Mouse (Mus musculus): ENCODE measurements around the gene Dnajc15. TPM values are rescaled to one million over a fixed set of nuclear protein-coding genes. Genes with fewer than 3 reads are reported as not detected.

Dnajc15 gene
- polyA plus RNA-seq, 1 experiment from 2014 or later, result 96.3 TPM

DNA sequence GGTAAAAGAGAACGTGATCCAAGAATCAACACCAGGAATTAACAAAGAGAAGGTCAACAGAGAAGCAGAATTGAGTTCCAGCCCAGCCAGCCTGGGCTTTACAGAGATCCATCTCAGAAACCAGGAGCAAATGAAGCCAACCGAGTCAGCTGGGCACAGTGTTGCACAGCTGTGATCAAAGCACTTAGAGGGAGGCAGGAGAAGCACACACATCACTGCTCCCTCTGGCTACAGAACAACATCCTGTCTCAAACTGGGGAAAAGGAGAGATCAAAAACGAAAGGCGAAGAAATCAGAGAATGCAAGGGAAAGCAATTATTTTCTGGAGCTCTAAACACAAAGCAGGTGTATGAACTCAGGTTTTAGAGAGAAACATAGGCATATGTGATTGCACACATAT lies 28.7 kb downstream of the Dnajc15 start:
- WGBS, result 73% methylated on average over 4 of the region's 4 CpGs
- ATAC-seq (ENCODE audit: insufficient number of reproducible peaks, insufficient read depth, low FRiP score, low read depth), result no peak
- H3K27ac ChIP-seq (ENCODE audit: low read length), result no peak overlapping the region
- H3K4me1 ChIP-seq (ENCODE audit: control insufficient read depth, insufficient read depth, low read length), result no peaks in the 10 kb centered on the region
- H3K36me3 ChIP-seq (ENCODE audit: control insufficient read depth, insufficient read depth, low read length), result no peaks in the 10 kb centered on the region; the same call in 1 of the 2 replicates
- no peaks in the 10 kb centered on the region for H3K27me3 ChIP-seq (ENCODE audit: control insufficient read depth, insufficient read depth, low read length)
- H3K9me3 ChIP-seq (ENCODE audit: control insufficient read depth, low read depth, low read length), result no peaks in the 10 kb centered on the region
- H3K4me3 ChIP-seq (ENCODE audit: low read depth, low read length), result no peak overlapping the region
- no peak overlapping the region for H3K9ac ChIP-seq (replicated peaks; ENCODE audit: low read depth, low read length)
- no peak overlapping the region for H3K4me2 ChIP-seq (replicated peaks; ENCODE audit: low read depth, low read length)

DNA sequence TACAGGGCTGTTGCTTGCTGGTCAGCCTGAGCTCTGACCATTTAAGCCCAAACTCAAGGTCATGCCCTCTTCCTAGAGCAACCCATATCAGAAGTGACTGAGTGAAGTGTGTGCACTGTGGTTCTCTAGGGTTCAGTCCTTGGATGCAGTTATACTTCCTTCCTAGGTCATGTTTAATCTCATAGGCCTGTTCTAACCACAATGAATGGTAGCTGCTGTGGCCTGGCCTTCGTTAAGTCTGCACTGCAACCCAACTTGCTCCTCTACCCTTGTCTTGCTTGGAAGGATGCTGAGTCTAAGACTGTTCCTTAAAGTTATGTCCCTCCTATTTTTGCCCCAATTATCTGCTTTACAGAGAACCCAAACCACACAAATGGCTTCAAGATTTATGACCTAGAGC lies 29.4 kb downstream of the Dnajc15 start:
- H3K36me3 ChIP-seq (ENCODE audit: control insufficient read depth, insufficient read depth, low read length), result no peaks in the 10 kb centered on the region; the same call in 1 of the 2 replicates
- H3K9me3 ChIP-seq (ENCODE audit: control insufficient read depth, low read depth, low read length), result no peaks in the 10 kb centered on the region
- no peak overlapping the region for H3K27ac ChIP-seq (ENCODE audit: low read length)
- H3K4me3 ChIP-seq (ENCODE audit: low read depth, low read length), result no peak overlapping the region
- ATAC-seq (ENCODE audit: insufficient number of reproducible peaks, insufficient read depth, low FRiP score, low read depth), result no peak
- no peak overlapping the region for H3K4me2 ChIP-seq (replicated peaks; ENCODE audit: low read depth, low read length)
- no peaks in the 10 kb centered on the region for H3K27me3 ChIP-seq (ENCODE audit: control insufficient read depth, insufficient read depth, low read length)
- no peaks in the 10 kb centered on the region for H3K4me1 ChIP-seq (ENCODE audit: control insufficient read depth, insufficient read depth, low read length)
- no peak overlapping the region for H3K9ac ChIP-seq (replicated peaks; ENCODE audit: low read depth, low read length)
- 90% methylated on average over 1 of the region's 1 CpGs for WGBS

DNA sequence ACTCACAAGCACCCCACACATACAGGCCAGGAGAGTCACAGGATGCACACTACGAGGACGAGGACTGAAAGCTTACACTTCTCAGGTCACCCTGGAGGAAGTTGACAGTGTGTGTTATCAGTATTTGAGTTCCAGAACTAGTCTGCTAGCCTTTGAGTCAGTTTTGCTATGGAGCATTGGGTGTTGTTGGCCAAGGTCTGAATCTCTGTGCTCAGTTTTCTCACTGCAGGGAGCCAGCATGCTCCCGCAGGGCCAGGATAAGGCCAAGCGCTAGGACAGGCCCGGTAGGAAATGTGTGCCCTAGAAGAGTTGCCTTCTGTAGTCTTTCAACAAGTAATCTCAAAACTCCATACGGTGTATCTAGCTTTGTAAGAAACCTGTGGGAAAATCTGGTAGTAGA lies 34.4 kb downstream of the Dnajc15 start:
- Histone ChIP-seq H3K4me1 (ENCODE audit: control insufficient read depth, insufficient read depth, low read length) (no peaks in the 10 kb centered on the region), H3K36me3 (ENCODE audit: control insufficient read depth, insufficient read depth, low read length) (no peaks in the 10 kb centered on the region; the same call in 1 of the 2 replicates), H3K4me3 (ENCODE audit: low read depth, low read length) (no peak overlapping the region), H3K9ac (replicated peaks; ENCODE audit: low read depth, low read length) (no peak overlapping the region), H3K9me3 (ENCODE audit: control insufficient read depth, low read depth, low read length) (no peaks in the 10 kb centered on the region), H3K27ac (ENCODE audit: low read length) (no peak overlapping the region), H3K27me3 (ENCODE audit: control insufficient read depth, insufficient read depth, low read length) (no peaks in the 10 kb centered on the region), H3K4me2 (replicated peaks; ENCODE audit: low read depth, low read length) (no peak overlapping the region)
- 79% methylated on average over 6 of the region's 6 CpGs for WGBS
- ATAC-seq (ENCODE audit: insufficient number of reproducible peaks, insufficient read depth, low FRiP score, low read depth), result no peak

GRCm38 (mm10) chr14:77840078-77840477 lies 34.8 kb downstream of the Dnajc15 start:
- H3K9ac ChIP-seq (replicated peaks; ENCODE audit: low read depth, low read length), result no peak overlapping the region
- no peak overlapping the region for H3K27ac ChIP-seq (ENCODE audit: low read length)
- H3K9me3 ChIP-seq (ENCODE audit: control insufficient read depth, low read depth, low read length), result no peaks in the 10 kb centered on the region
- H3K4me2 ChIP-seq (replicated peaks; ENCODE audit: low read depth, low read length), result no peak overlapping the region
- WGBS, result 81% methylated on average over 2 of the region's 2 CpGs
- H3K4me3 ChIP-seq (ENCODE audit: low read depth, low read length), result no peak overlapping the region
- no peaks in the 10 kb centered on the region; the same call in 1 of the 2 replicates for H3K36me3 ChIP-seq (ENCODE audit: control insufficient read depth, insufficient read depth, low read length)
- no peaks in the 10 kb centered on the region for H3K4me1 ChIP-seq (ENCODE audit: control insufficient read depth, insufficient read depth, low read length)
- ATAC-seq (ENCODE audit: insufficient number of reproducible peaks, insufficient read depth, low FRiP score, low read depth), result no peak
- no peaks in the 10 kb centered on the region for H3K27me3 ChIP-seq (ENCODE audit: control insufficient read depth, insufficient read depth, low read length)

- 85% methylated on average over 2 of the region's 2 CpGs for WGBS
- Histone ChIP-seq H3K27ac (ENCODE audit: low read length) (no peak overlapping the region), H3K4me3 (ENCODE audit: low read depth, low read length) (no peak overlapping the region), H3K36me3 (ENCODE audit: control insufficient read depth, insufficient read depth, low read length) (no peaks in the 10 kb centered on the region), H3K27me3 (ENCODE audit: control insufficient read depth, insufficient read depth, low read length) (no peaks in the 10 kb centered on the region), H3K4me1 (ENCODE audit: control insufficient read depth, insufficient read depth, low read length) (no peaks in the 10 kb centered on the region), H3K4me2 (replicated peaks; ENCODE audit: low read depth, low read length) (no peak overlapping the region), H3K9ac (replicated peaks; ENCODE audit: low read depth, low read length) (no peak overlapping the region), H3K9me3 (ENCODE audit: control insufficient read depth, low read depth, low read length) (no peaks in the 10 kb centered on the region)
- ATAC-seq (ENCODE audit: insufficient number of reproducible peaks, insufficient read depth, low FRiP score, low read depth), result no peak
These were observed 38.1 kb downstream of the Dnajc15 start for GRCm38 (mm10) chr14:77836794-77837193.

DNA sequence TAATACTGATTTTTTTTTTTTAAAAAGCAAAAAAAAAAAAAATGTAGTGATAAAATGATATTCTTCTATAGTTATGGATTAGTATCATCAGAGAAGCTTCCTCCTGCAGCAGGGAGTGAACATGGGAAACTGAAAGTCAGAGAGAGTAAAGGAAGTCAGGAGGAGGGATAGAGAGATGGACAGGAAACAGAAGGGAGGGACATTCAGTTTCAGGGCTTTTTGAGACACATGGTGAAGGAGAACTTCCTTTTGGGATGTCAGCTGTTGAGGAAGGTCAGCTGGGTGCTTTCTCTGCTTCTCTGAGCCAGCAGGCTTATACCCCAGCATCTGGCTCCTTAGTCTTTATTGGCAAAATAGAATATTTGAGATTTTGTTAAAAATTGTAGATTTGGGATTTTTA lies 42.6 kb downstream of the Dnajc15 start:
- Histone ChIP-seq H3K27ac (ENCODE audit: low read length) (no peak overlapping the region), H3K4me3 (ENCODE audit: low read depth, low read length) (no peak overlapping the region), H3K27me3 (ENCODE audit: control insufficient read depth, insufficient read depth, low read length) (no peaks in the 10 kb centered on the region), H3K9ac (replicated peaks; ENCODE audit: low read depth, low read length) (no peak overlapping the region), H3K9me3 (ENCODE audit: control insufficient read depth, low read depth, low read length) (no peaks in the 10 kb centered on the region), H3K4me1 (ENCODE audit: control insufficient read depth, insufficient read depth, low read length) (no peaks in the 10 kb centered on the region), H3K36me3 (ENCODE audit: control insufficient read depth, insufficient read depth, low read length) (no peaks in the 10 kb centered on the region), H3K4me2 (replicated peaks; ENCODE audit: low read depth, low read length) (no peak overlapping the region)
- ATAC-seq (ENCODE audit: insufficient number of reproducible peaks, insufficient read depth, low FRiP score, low read depth), result no peak

DNA sequence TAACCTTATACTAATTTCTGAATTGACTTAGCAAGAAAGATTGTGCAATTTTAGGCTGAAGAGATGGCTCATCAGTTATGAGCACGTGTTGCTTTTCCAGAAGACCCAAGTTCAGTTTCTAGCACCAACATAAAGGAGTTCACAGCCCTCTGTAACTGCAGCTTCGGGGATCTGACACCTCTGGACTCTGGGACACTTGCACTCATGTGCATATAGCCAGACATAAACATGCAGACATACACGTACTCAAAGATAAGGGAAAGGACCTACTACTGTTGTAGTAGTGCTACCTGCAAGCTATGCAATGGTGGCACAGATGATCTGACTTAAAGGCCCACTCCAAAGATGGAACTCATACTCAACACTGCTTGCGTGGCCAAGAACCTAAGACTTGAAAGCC lies 43.0 kb downstream of the Dnajc15 start:
- no peak overlapping the region for H3K27ac ChIP-seq (ENCODE audit: low read length)
- no peaks in the 10 kb centered on the region for H3K4me1 ChIP-seq (ENCODE audit: control insufficient read depth, insufficient read depth, low read length)
- no peaks in the 10 kb centered on the region for H3K9me3 ChIP-seq (ENCODE audit: control insufficient read depth, low read depth, low read length)
- H3K9ac ChIP-seq (replicated peaks; ENCODE audit: low read depth, low read length), result no peak overlapping the region
- no peaks in the 10 kb centered on the region for H3K27me3 ChIP-seq (ENCODE audit: control insufficient read depth, insufficient read depth, low read length)
- H3K4me3 ChIP-seq (ENCODE audit: low read depth, low read length), result no peak overlapping the region
- no peaks in the 10 kb centered on the region for H3K36me3 ChIP-seq (ENCODE audit: control insufficient read depth, insufficient read depth, low read length)
- H3K4me2 ChIP-seq (replicated peaks; ENCODE audit: low read depth, low read length), result no peak overlapping the region
- no peak for ATAC-seq (ENCODE audit: insufficient number of reproducible peaks, insufficient read depth, low FRiP score, low read depth)
- WGBS, result 85% methylated on average over 4 of the region's 4 CpGs

GRCm38 (mm10) chr14:77829673-77830072 lies 45.3 kb downstream of the Dnajc15 start:
- Histone ChIP-seq H3K4me2 (replicated peaks; ENCODE audit: low read depth, low read length) (no peak overlapping the region), H3K4me3 (ENCODE audit: low read depth, low read length) (no peak overlapping the region), H3K9ac (replicated peaks; ENCODE audit: low read depth, low read length) (no peak overlapping the region), H3K27me3 (ENCODE audit: control insufficient read depth, insufficient read depth, low read length) (no peaks in the 10 kb centered on the region), H3K36me3 (ENCODE audit: control insufficient read depth, insufficient read depth, low read length) (no peaks in the 10 kb centered on the region), H3K4me1 (ENCODE audit: control insufficient read depth, insufficient read depth, low read length) (no peaks in the 10 kb centered on the region), H3K27ac (ENCODE audit: low read length) (no peak overlapping the region), H3K9me3 (ENCODE audit: control insufficient read depth, low read depth, low read length) (no peaks in the 10 kb centered on the region)
- no peak for ATAC-seq (ENCODE audit: insufficient number of reproducible peaks, insufficient read depth, low FRiP score, low read depth)
- WGBS, result 80% methylated on average over 4 of the region's 4 CpGs

DNA sequence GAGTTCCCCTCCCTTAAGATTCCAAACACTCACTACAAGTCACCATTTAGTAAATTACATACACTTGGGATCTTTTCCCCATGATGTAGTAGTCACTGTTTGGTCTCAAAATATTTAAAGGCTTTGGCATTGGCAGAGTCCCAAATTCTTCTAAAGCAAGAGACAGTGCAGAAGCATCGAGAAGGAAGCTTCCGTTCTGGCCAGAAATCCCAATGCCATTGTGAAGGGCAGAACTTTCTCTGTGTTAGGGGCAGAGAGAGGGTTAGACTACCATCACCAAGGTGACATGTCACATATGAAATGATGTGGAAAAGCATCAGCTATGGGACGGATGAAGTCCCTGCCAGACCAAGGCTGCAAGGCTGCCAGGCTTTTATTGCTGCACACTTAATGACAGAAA lies 49.0 kb downstream of the Dnajc15 start:
- no peaks in the 10 kb centered on the region for H3K4me1 ChIP-seq (ENCODE audit: control insufficient read depth, insufficient read depth, low read length)
- H3K4me2 ChIP-seq (replicated peaks; ENCODE audit: low read depth, low read length), result no peak overlapping the region
- H3K4me3 ChIP-seq (ENCODE audit: low read depth, low read length), result no peak overlapping the region
- ATAC-seq (ENCODE audit: insufficient number of reproducible peaks, insufficient read depth, low FRiP score, low read depth), result no peak
- H3K27ac ChIP-seq (ENCODE audit: low read length), result no peak overlapping the region
- H3K36me3 ChIP-seq (ENCODE audit: control insufficient read depth, insufficient read depth, low read length), result no peaks in the 10 kb centered on the region
- H3K27me3 ChIP-seq (ENCODE audit: control insufficient read depth, insufficient read depth, low read length), result no peaks in the 10 kb centered on the region
- H3K9me3 ChIP-seq (ENCODE audit: control insufficient read depth, low read depth, low read length), result no peaks in the 10 kb centered on the region
- 65% methylated on average over 3 of the region's 3 CpGs for WGBS
- H3K9ac ChIP-seq (replicated peaks; ENCODE audit: low read depth, low read length), result no peak overlapping the region

Data from stomach, embryonic 14.5 days (tissue).